Mouse (Mus musculus): ENCODE results near the gene Pih1d1. TPM values are rescaled to one million over a fixed set of nuclear protein-coding genes. Genes with fewer than 3 reads are reported as not detected.

Gene Pih1d1
- polyA plus RNA-seq, 1 experiment, result 56.2 TPM

- H3K27ac ChIP-seq (ENCODE audit: insufficient read depth, low read length), result no peak overlapping the region
Measured at GRCm38 (mm10) chr7:45195341-45196175, 41.5 kb downstream of the Pih1d1 start.

GRCm38 (mm10) chr7:45196176-45196535 is 42.1 kb downstream of the Pih1d1 start:
- H3K4me3 ChIP-seq (ENCODE audit: insufficient read depth, low read length), result no peak overlapping the region
- TF ChIP-seq POLR2A (IDR thresholded peaks at IDR 0.05; ENCODE audit: low read depth, low read length) (no peak), CTCF (IDR thresholded peaks at IDR 0.05; ENCODE audit: borderline replicate concordance, insufficient read depth, low read length) (no peak)
- no peak overlapping the region for H3K27ac ChIP-seq (ENCODE audit: insufficient read depth, low read length)
- H3K4me1 ChIP-seq (ENCODE audit: control insufficient read depth, insufficient read depth, low read length), result peaks cover 6% of the 10 kb centered on the region; the same call in 1 of the 2 replicates

More at GRCm38 (mm10) chr7:45195341-45196175, 41.5 kb downstream of the Pih1d1 start:
- Histone ChIP-seq H3K4me3 (ENCODE audit: insufficient read depth, low read length) (no peak overlapping the region), H3K4me1 (ENCODE audit: control insufficient read depth, insufficient read depth, low read length) (peaks cover 6% of the 10 kb centered on the region; the same call in 1 of the 2 replicates)
- TF ChIP-seq POLR2A (IDR thresholded peaks at IDR 0.05; ENCODE audit: low read depth, low read length) (no peak), CTCF (IDR thresholded peaks at IDR 0.05; ENCODE audit: borderline replicate concordance, insufficient read depth, low read length) (no peak)

- H3K4me1 ChIP-seq (ENCODE audit: control insufficient read depth, insufficient read depth, low read length), result peaks cover 5% of the 10 kb centered on the region; the same call in 1 of the 2 replicates
- TF ChIP-seq POLR2A (IDR thresholded peaks at IDR 0.05; ENCODE audit: low read depth, low read length), result no peak
- no peak for TF ChIP-seq CTCF (IDR thresholded peaks at IDR 0.05; ENCODE audit: borderline replicate concordance, insufficient read depth, low read length)
- H3K27ac ChIP-seq (ENCODE audit: insufficient read depth, low read length), result no peak overlapping the region
- no peak overlapping the region for H3K4me3 ChIP-seq (ENCODE audit: insufficient read depth, low read length)
Measured at GRCm38 (mm10) chr7:45196994-45197393, 42.9 kb downstream of the Pih1d1 start.

- no peak overlapping the region for H3K4me3 ChIP-seq (ENCODE audit: insufficient read depth, low read length)
- H3K27ac ChIP-seq (ENCODE audit: insufficient read depth, low read length), result no peak overlapping the region
- peaks cover 3% of the 10 kb centered on the region; the same call in 1 of the 2 replicates for H3K4me1 ChIP-seq (ENCODE audit: control insufficient read depth, insufficient read depth, low read length)
- peak; percentile 98 for TF ChIP-seq CTCF (IDR thresholded peaks at IDR 0.05; ENCODE audit: borderline replicate concordance, insufficient read depth, low read length)
- TF ChIP-seq POLR2A (IDR thresholded peaks at IDR 0.05; ENCODE audit: low read depth, low read length), result no peak
Measured at GRCm38 (mm10) chr7:45198435-45198834, 44.3 kb downstream of the Pih1d1 start.

- H3K27ac ChIP-seq (ENCODE audit: insufficient read depth, low read length), result no peak overlapping the region
- TF ChIP-seq CTCF (IDR thresholded peaks at IDR 0.05; ENCODE audit: borderline replicate concordance, insufficient read depth, low read length) (no peak), POLR2A (IDR thresholded peaks at IDR 0.05; ENCODE audit: low read depth, low read length) (no peak)
Measured at GRCm38 (mm10) chr7:45198961-45199360, 44.9 kb downstream of the Pih1d1 start.

GRCm38 (mm10) chr7:45202654-45203053 is 48.6 kb downstream of the Pih1d1 start:
- Histone ChIP-seq H3K27ac (ENCODE audit: insufficient read depth, low read length) (no peak overlapping the region), H3K4me3 (ENCODE audit: insufficient read depth, low read length) (no peak overlapping the region), H3K4me1 (ENCODE audit: control insufficient read depth, insufficient read depth, low read length) (no peaks in the 10 kb centered on the region)
- TF ChIP-seq CTCF (IDR thresholded peaks at IDR 0.05; ENCODE audit: borderline replicate concordance, insufficient read depth, low read length) (no peak), POLR2A (IDR thresholded peaks at IDR 0.05; ENCODE audit: low read depth, low read length) (no peak)

More at GRCm38 (mm10) chr7:45198961-45199360, 44.9 kb downstream of the Pih1d1 start:
- Histone ChIP-seq H3K4me1 (ENCODE audit: control insufficient read depth, insufficient read depth, low read length) (peaks cover 3% of the 10 kb centered on the region; the same call in 1 of the 2 replicates), H3K4me3 (ENCODE audit: insufficient read depth, low read length) (no peak overlapping the region)

GRCm38 (mm10) chr7:45204380-45205143 is 50.5 kb downstream of the Pih1d1 start, which contains the start of gene Ccdc155:
Gene Ccdc155 (minus strand): TSS chr7:45204892.
- TF ChIP-seq POLR2A (IDR thresholded peaks at IDR 0.05; ENCODE audit: low read depth, low read length) (peak; percentile 86), CTCF (IDR thresholded peaks at IDR 0.05; ENCODE audit: borderline replicate concordance, insufficient read depth, low read length) (no peak)

GRCm38 (mm10) chr7:45208260-45208659 is 54.2 kb downstream of the Pih1d1 start:
- Histone ChIP-seq H3K4me3 (ENCODE audit: insufficient read depth, low read length) (no peak overlapping the region), H3K4me1 (ENCODE audit: control insufficient read depth, insufficient read depth, low read length) (no peaks in the 10 kb centered on the region), H3K27ac (ENCODE audit: insufficient read depth, low read length) (no peak overlapping the region)
- TF ChIP-seq CTCF (IDR thresholded peaks at IDR 0.05; ENCODE audit: borderline replicate concordance, insufficient read depth, low read length) (no peak), POLR2A (IDR thresholded peaks at IDR 0.05; ENCODE audit: low read depth, low read length) (no peak)

More at GRCm38 (mm10) chr7:45204380-45205143, 50.5 kb downstream of the Pih1d1 start, which contains the start of gene Ccdc155:
- Histone ChIP-seq H3K4me1 (ENCODE audit: control insufficient read depth, insufficient read depth, low read length) (no peaks in the 10 kb centered on the region), H3K4me3 (ENCODE audit: insufficient read depth, low read length) (peak within 1 kb of the TSS; percentile 48), H3K27ac (ENCODE audit: insufficient read depth, low read length) (no peak within 1 kb of the TSS)

Other genes starting within 250 kb of the Pih1d1 start
- gene Ap2a1, start 224.8 kb upstream of the Pih1d1 start, polyA plus RNA-seq (2011; ENCODE audit: insufficient read length, low read depth, missing spikeins), result 129 and 132 TPM in 2 replicates
- not detected in 2 replicates for gene Tsks, start 211.1 kb upstream of the Pih1d1 start, polyA plus RNA-seq (2011; ENCODE audit: insufficient read length, low read depth, missing spikeins)
- 68.9 and 82.5 TPM in 2 replicates for gene Cpt1c, start 179.5 kb upstream of the Pih1d1 start, polyA plus RNA-seq (2011; ENCODE audit: insufficient read length, low read depth, missing spikeins)
- 403 and 439 TPM in 2 replicates for gene Prmt1, start 167.7 kb upstream of the Pih1d1 start, polyA plus RNA-seq (2011; ENCODE audit: insufficient read length, low read depth, missing spikeins)
- gene Irf3, start 156.7 kb upstream of the Pih1d1 start, polyA plus RNA-seq (2011; ENCODE audit: insufficient read length, low read depth, missing spikeins), result 62.2 and 75.1 TPM in 2 replicates
- 31.8 and 37.1 TPM in 2 replicates for gene Bcl2l12, start 155.6 kb upstream of the Pih1d1 start, polyA plus RNA-seq (2011; ENCODE audit: insufficient read length, low read depth, missing spikeins)
- gene Scaf1, start 137.9 kb upstream of the Pih1d1 start, polyA plus RNA-seq (2011; ENCODE audit: insufficient read length, low read depth, missing spikeins), result 75.4 and 79.8 TPM in 2 replicates
- 83.0 and 116 TPM in 2 replicates for gene Rras, start 136.3 kb upstream of the Pih1d1 start, polyA plus RNA-seq (2011; ENCODE audit: insufficient read length, low read depth, missing spikeins)
- 15.4 and 16.9 TPM in 2 replicates for gene Prr12, start 101.4 kb upstream of the Pih1d1 start, polyA plus RNA-seq (2011; ENCODE audit: insufficient read length, low read depth, missing spikeins)
- 33.0 and 38.0 TPM in 2 replicates for gene Nosip, start 91.9 kb upstream of the Pih1d1 start, polyA plus RNA-seq (2011; ENCODE audit: insufficient read length, low read depth, missing spikeins)
- 15.1 and 17.5 TPM in 2 replicates for gene Prrg2, start 91.6 kb upstream of the Pih1d1 start, polyA plus RNA-seq (2011; ENCODE audit: insufficient read length, low read depth, missing spikeins)
- 439 and 601 TPM in 2 replicates for gene Rcn3, start 62.1 kb upstream of the Pih1d1 start, polyA plus RNA-seq (2011; ENCODE audit: insufficient read length, low read depth, missing spikeins)
- 41.5 and 64.3 TPM in 2 replicates for gene Fcgrt, start 50.5 kb upstream of the Pih1d1 start, polyA plus RNA-seq (2011; ENCODE audit: insufficient read length, low read depth, missing spikeins)
- 1,929 and 1,977 TPM in 2 replicates for gene Rps11, start 29.9 kb upstream of the Pih1d1 start, polyA plus RNA-seq (2011; ENCODE audit: insufficient read length, low read depth, missing spikeins)
- gene Rpl13a, start 25.5 kb upstream of the Pih1d1 start, polyA plus RNA-seq (2011; ENCODE audit: insufficient read length, low read depth, missing spikeins), result 3,288 and 3,370 TPM in 2 replicates
- gene Gm45713, start 18.1 kb upstream of the Pih1d1 start, polyA plus RNA-seq (2011; ENCODE audit: insufficient read length, low read depth, missing spikeins), result 1.8 TPM in 2 replicates
- 9.4 and 17.1 TPM in 2 replicates for gene Flt3l, start 17.9 kb upstream of the Pih1d1 start, polyA plus RNA-seq (2011; ENCODE audit: insufficient read length, low read depth, missing spikeins)
- 24.9 and 25.0 TPM in 2 replicates for gene Aldh16a1, start 281 bp downstream of the Pih1d1 start, polyA plus RNA-seq (2011; ENCODE audit: insufficient read length, low read depth, missing spikeins)
- 0.28 and 0.58 TPM in 2 replicates for gene Slc17a7, start 9.6 kb downstream of the Pih1d1 start, polyA plus RNA-seq (2011; ENCODE audit: insufficient read length, low read depth, missing spikeins)
- not detected in 2 replicates for gene Gfy, start 25.3 kb downstream of the Pih1d1 start, polyA plus RNA-seq (2011; ENCODE audit: insufficient read length, low read depth, missing spikeins)
- gene Pth2, start 26.7 kb downstream of the Pih1d1 start, polyA plus RNA-seq (2011; ENCODE audit: insufficient read length, low read depth, missing spikeins), result not detected in 2 replicates
- gene Ccdc155, start 50.6 kb downstream of the Pih1d1 start, polyA plus RNA-seq (2011; ENCODE audit: insufficient read length, low read depth, missing spikeins), result not detected in 2 replicates
- gene Dkkl1, start 57.8 kb downstream of the Pih1d1 start, polyA plus RNA-seq (2011; ENCODE audit: insufficient read length, low read depth, missing spikeins), result not detected in 2 replicates
- gene Tead2, start 61.5 kb downstream of the Pih1d1 start, polyA plus RNA-seq (2011; ENCODE audit: insufficient read length, low read depth, missing spikeins), result 79.9 and 94.3 TPM in 2 replicates
- 0.86 TPM in 1 of 2 replicates, not detected in the other for gene Cd37, start 84.8 kb downstream of the Pih1d1 start, polyA plus RNA-seq (2011; ENCODE audit: insufficient read length, low read depth, missing spikeins)
- gene Slc6a16, start 86.8 kb downstream of the Pih1d1 start, polyA plus RNA-seq (2011; ENCODE audit: insufficient read length, low read depth, missing spikeins), result not detected in 2 replicates
- gene Slc6a21, start 123.2 kb downstream of the Pih1d1 start, polyA plus RNA-seq (2011; ENCODE audit: insufficient read length, low read depth, missing spikeins), result not detected in 2 replicates
- 9.8 and 12.8 TPM in 2 replicates for gene Trpm4, start 179.5 kb downstream of the Pih1d1 start, polyA plus RNA-seq (2011; ENCODE audit: insufficient read length, low read depth, missing spikeins)
- gene Hrc, start 181.0 kb downstream of the Pih1d1 start, polyA plus RNA-seq (2011; ENCODE audit: insufficient read length, low read depth, missing spikeins), result not detected in 2 replicates
- 2.5 and 2.7 TPM in 2 replicates for gene Ppfia3, start 212.7 kb downstream of the Pih1d1 start, polyA plus RNA-seq (2011; ENCODE audit: insufficient read length, low read depth, missing spikeins)
- gene Lin7b, start 216.3 kb downstream of the Pih1d1 start, polyA plus RNA-seq (2011; ENCODE audit: insufficient read length, low read depth, missing spikeins), result 2.3 TPM in 1 of 2 replicates, not detected in the other
- 407 and 463 TPM in 2 replicates for gene Snrnp70, start 241.4 kb downstream of the Pih1d1 start, polyA plus RNA-seq (2011; ENCODE audit: insufficient read length, low read depth, missing spikeins)

Measured in embryonic fibroblast, embryonic 13.5 days (primary cell).